Mouse (Mus musculus) cerebral cortex, adult 2 months (tissue): ENCODE data around the gene Mical3.

Experiments
- WGBS: fragments of 180-500 bp; shearing (Covaris S2); methylation state at CpG from one replicate; pipeline ENCODE4 v1.1.7; 2018; 5-methylcytosine and 5-hydroxymethylcytosine counted together

Mical3 gene

GRCm38 (mm10) chr6:121109998-121110603 lies 20.7 kb downstream of the Mical3 start:
- WGBS = under 1% methylated on average over 42 of the region's 42 CpGs

GRCm38 (mm10) chr6:121109181-121109981 lies 21.4 kb downstream of the Mical3 start:
- under 1% methylated on average over 52 of the region's 52 CpGs for WGBS

GRCm38 (mm10) chr6:121108075-121108474 lies 22.7 kb downstream of the Mical3 start:
- WGBS = 72% methylated on average over 1 of the region's 1 CpGs

GRCm38 (mm10) chr6:121106711-121107405 lies 23.9 kb downstream of the Mical3 start:
- WGBS = 86% methylated on average over 16 of the region's 16 CpGs

- WGBS = 25% methylated on average over 4 of the region's 4 CpGs
Measured at GRCm38 (mm10) chr6:121105726-121106125, 25.1 kb downstream of the Mical3 start.

- WGBS = 91% methylated on average over 14 of the region's 14 CpGs
Measured at GRCm38 (mm10) chr6:121103406-121104171, 27.2 kb downstream of the Mical3 start.

- WGBS = 49% methylated on average over 10 of the region's 10 CpGs
Measured at GRCm38 (mm10) chr6:121102941-121103340, 27.9 kb downstream of the Mical3 start.

GRCm38 (mm10) chr6:121102084-121102483 lies 28.7 kb downstream of the Mical3 start:
- WGBS = 72% methylated on average over 2 of the region's 2 CpGs

- WGBS = 69% methylated on average over 5 of the region's 5 CpGs
Measured at GRCm38 (mm10) chr6:121101201-121101600, 29.6 kb downstream of the Mical3 start.

- WGBS = 32% methylated on average over 7 of the region's 7 CpGs
Measured at GRCm38 (mm10) chr6:121099831-121100230, 31.0 kb downstream of the Mical3 start.

- 49% methylated on average over 4 of the region's 4 CpGs for WGBS
Measured at GRCm38 (mm10) chr6:121099228-121099608, 31.6 kb downstream of the Mical3 start.

GRCm38 (mm10) chr6:121098511-121099227 lies 32.1 kb downstream of the Mical3 start:
- WGBS = 55% methylated on average over 9 of the region's 9 CpGs

- 48% methylated on average over 9 of the region's 9 CpGs for WGBS
Measured at GRCm38 (mm10) chr6:121098109-121098508, 32.7 kb downstream of the Mical3 start.

- 70% methylated on average over 8 of the region's 8 CpGs for WGBS
Measured at GRCm38 (mm10) chr6:121096862-121097261, 33.9 kb downstream of the Mical3 start.

- WGBS = 94% methylated on average over 8 of the region's 8 CpGs
Measured at GRCm38 (mm10) chr6:121096390-121096789, 34.4 kb downstream of the Mical3 start.

- 69% methylated on average over 8 of the region's 8 CpGs for WGBS
Measured at GRCm38 (mm10) chr6:121093662-121094408, 37.0 kb downstream of the Mical3 start.

- 75% methylated on average over 11 of the region's 11 CpGs for WGBS
Measured at GRCm38 (mm10) chr6:121090786-121091185, 40.0 kb downstream of the Mical3 start.

- WGBS = 72% methylated on average over 22 of the region's 22 CpGs
Measured at GRCm38 (mm10) chr6:121087586-121088245, 43.1 kb downstream of the Mical3 start.

- 64% methylated on average over 10 of the region's 10 CpGs for WGBS
Measured at GRCm38 (mm10) chr6:121087127-121087526, 43.7 kb downstream of the Mical3 start.

- 84% methylated on average over 9 of the region's 9 CpGs for WGBS
Measured at GRCm38 (mm10) chr6:121086226-121086625, 44.6 kb downstream of the Mical3 start.
